Mouse (Mus musculus) spleen, adult 2 months (tissue): ENCODE results near the gene Zmynd8.

Source experiments
- CTCF ChIP-seq: fragments of 200-500 bp; IDR thresholded peaks from 2 replicates; pipeline ENCODE4 v1.5.1; 2011; ENCODE audit warnings: mild to moderate bottlenecking, inconsistent platforms; ENCODE audit not compliant: insufficient read depth, insufficient read length, insufficient replicate concordance; ENCODE audit errors: extremely low read depth
- POLR2A ChIP-seq: fragments of 200-500 bp; IDR thresholded peaks from 2 replicates; pipeline ENCODE4 v1.6.1; 2011; ENCODE audit warnings: low read depth, low read length, inconsistent platforms

DNA sequence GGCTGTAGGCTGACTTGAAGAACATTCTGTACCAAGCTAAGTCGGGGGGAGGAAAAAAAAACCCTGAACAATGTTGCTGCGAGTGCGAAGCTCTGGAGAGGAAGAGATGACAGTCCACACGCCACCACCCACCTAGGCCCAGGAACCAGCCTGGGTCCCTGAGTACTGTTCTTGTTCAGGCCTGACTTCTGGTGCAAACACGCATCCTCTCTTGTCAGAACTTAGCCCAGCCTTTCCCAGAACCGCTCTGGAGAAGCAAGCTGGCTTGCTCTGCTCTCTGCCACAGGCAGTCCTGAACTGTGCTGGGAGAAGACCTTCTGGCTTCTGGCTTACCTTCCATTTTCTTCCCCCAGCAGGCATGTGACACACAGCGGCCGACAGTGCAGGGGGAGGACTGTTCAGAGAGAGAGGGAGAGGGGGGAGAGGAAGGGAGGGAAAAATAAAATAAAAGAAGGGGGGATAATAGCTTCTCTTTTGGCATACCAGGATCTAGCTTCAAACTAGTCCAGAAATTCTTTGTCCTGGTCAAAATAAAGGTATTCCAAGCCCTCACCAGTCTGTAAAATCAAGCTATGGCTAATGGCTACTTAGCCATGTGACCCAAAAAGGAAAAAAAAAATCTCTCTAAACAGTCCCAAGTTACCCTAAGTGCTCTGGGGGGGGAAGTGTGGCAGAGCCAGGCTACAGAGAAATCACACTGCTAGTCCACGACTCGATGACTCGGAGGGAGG is 14.8 kb downstream of the Zmynd8 start:
- TF ChIP-seq CTCF (no peak), POLR2A (peak; percentile 26; the same call in 1 of the 2 replicates)
